Mouse (Mus musculus): ENCODE measurements around the gene Khnyn.

GRCm38 (mm10) chr14:55872039-55872438, 12.7 kb upstream of the Khnyn start:
- TF ChIP-seq POLR2A (IDR thresholded peaks at IDR 0.05; ENCODE audit: low read depth, low read length) (no peak), CTCF (IDR thresholded peaks at IDR 0.05; ENCODE audit: extremely low read depth, insufficient read length, insufficient replicate concordance, low read depth, low read length) (no peak)

All from small intestine, adult 2 months (tissue).